Mouse (Mus musculus): ENCODE data around the gene Npl. TPM values are rescaled to one million over a fixed set of nuclear protein-coding genes. Genes with fewer than 3 reads are reported as not detected.

The Npl gene
- polyA plus RNA-seq, 1 experiment from 2014 or later, result 8.0 TPM

GRCm38 (mm10) chr1:153461796-153462195, 88.0 kb downstream of the Npl start:
- Histone ChIP-seq H3K36me3 (ENCODE audit: control insufficient read depth, insufficient read depth, low read length) (peaks cover 47% of the 10 kb centered on the region), H3K4me3 (ENCODE audit: low read depth, low read length) (no peak overlapping the region), H3K9ac (ENCODE audit: low read depth, low read length) (no peak overlapping the region), H3K27ac (ENCODE audit: low read depth, low read length) (no peak overlapping the region), H3K4me2 (no peak overlapping the region), H3K27me3 (replicated peaks; ENCODE audit: control insufficient read depth, insufficient read depth, low read length) (no peaks in the 10 kb centered on the region), H3K4me1 (replicated peaks; ENCODE audit: control insufficient read depth, insufficient read depth, low read length) (no peaks in the 10 kb centered on the region), H3K9me3 (ENCODE audit: control insufficient read depth, low read length) (no peaks in the 10 kb centered on the region)
- ATAC-seq (replicated peaks; ENCODE audit: low FRiP score) (no peak), DNase-seq (ENCODE audit: low spot score) (no peak)
- WGBS, result 89% methylated on average over 1 of the region's 1 CpGs

GRCm38 (mm10) chr1:153456137-153456536, 93.7 kb downstream of the Npl start:
- no peak for DNase-seq (ENCODE audit: low spot score)
- Histone ChIP-seq H3K4me1 (replicated peaks; ENCODE audit: control insufficient read depth, insufficient read depth, low read length) (no peaks in the 10 kb centered on the region), H3K27ac (ENCODE audit: low read depth, low read length) (no peak overlapping the region), H3K9me3 (ENCODE audit: control insufficient read depth, low read length) (no peaks in the 10 kb centered on the region), H3K9ac (ENCODE audit: low read depth, low read length) (no peak overlapping the region), H3K27me3 (replicated peaks; ENCODE audit: control insufficient read depth, insufficient read depth, low read length) (no peaks in the 10 kb centered on the region), H3K4me3 (ENCODE audit: low read depth, low read length) (no peak overlapping the region), H3K36me3 (ENCODE audit: control insufficient read depth, insufficient read depth, low read length) (peaks cover 41% of the 10 kb centered on the region), H3K4me2 (no peak overlapping the region)
- 95% methylated on average over 5 of the region's 5 CpGs for WGBS
- ATAC-seq (replicated peaks; ENCODE audit: low FRiP score), result no peak

- DNase-seq (ENCODE audit: low spot score) (no peak), ATAC-seq (replicated peaks; ENCODE audit: low FRiP score) (no peak)
- 94% methylated on average over 3 of the region's 3 CpGs for WGBS
- no peak overlapping the region for H3K9ac ChIP-seq (ENCODE audit: low read depth, low read length)
- H3K36me3 ChIP-seq (ENCODE audit: control insufficient read depth, insufficient read depth, low read length), result peaks cover 23% of the 10 kb centered on the region
- H3K4me2 ChIP-seq, result no peak overlapping the region
- H3K4me1 ChIP-seq (replicated peaks; ENCODE audit: control insufficient read depth, insufficient read depth, low read length), result no peaks in the 10 kb centered on the region
- no peaks in the 10 kb centered on the region for H3K9me3 ChIP-seq (ENCODE audit: control insufficient read depth, low read length)
- no peak overlapping the region for H3K27ac ChIP-seq (ENCODE audit: low read depth, low read length)
- H3K27me3 ChIP-seq (replicated peaks; ENCODE audit: control insufficient read depth, insufficient read depth, low read length), result no peaks in the 10 kb centered on the region
- H3K4me3 ChIP-seq (ENCODE audit: low read depth, low read length), result no peak overlapping the region
Measured at GRCm38 (mm10) chr1:153453146-153453642, 96.7 kb downstream of the Npl start.

Other genes starting within 250 kb of the Npl start
- 29.5 and 31.9 TPM in 2 replicates for gene Lamc1, start 217.3 kb downstream of the Npl start, polyA plus RNA-seq (2014; fragmentation: Nextera tagmentation; extraction: Ambion mirVana)
- gene Shcbp1l, start 124.9 kb downstream of the Npl start, polyA plus RNA-seq (2014; fragmentation: Nextera tagmentation; extraction: Ambion mirVana), result 0.38 and 0.56 TPM in 2 replicates
- 12.9 and 16.0 TPM in 2 replicates for gene Dhx9, start 62.4 kb downstream of the Npl start, polyA plus RNA-seq (2014; fragmentation: Nextera tagmentation; extraction: Ambion mirVana)
- 0.09 and 0.19 TPM in 2 replicates for gene Rgs8, start 103.0 kb upstream of the Npl start, polyA plus RNA-seq (2014; fragmentation: Nextera tagmentation; extraction: Ambion mirVana)
- 0.94 and 1.3 TPM in 2 replicates for gene Rgs16, start 190.3 kb upstream of the Npl start, polyA plus RNA-seq (2014; fragmentation: Nextera tagmentation; extraction: Ambion mirVana)
- 5.4 and 7.2 TPM in 2 replicates for gene Rnasel, start 199.4 kb upstream of the Npl start, polyA plus RNA-seq (2014; fragmentation: Nextera tagmentation; extraction: Ambion mirVana)

Measured in liver, embryonic 11.5 days (tissue).